Mouse (Mus musculus): ENCODE measurements around the gene Ensa. TPM values are rescaled to one million over a fixed set of nuclear protein-coding genes. Genes with fewer than 3 reads are reported as not detected.
A peak's percentile ranks its signal among the peaks of the same experiment; 100 is the strongest.

The Ensa gene
- total and polyA plus RNA-seq, 2 experiments from 2014 or later = 38.5 to 49.6 TPM

- DNase-seq (ENCODE audit: low spot score) (no peak), ATAC-seq (ENCODE audit: insufficient read depth, low read depth) (no peak)
- H3K27ac ChIP-seq (ENCODE audit: low read depth) = 0 out of 2 replicates have a peak overlapping the region, but pooled peaks have one; percentile 8
- peaks cover 7% of the 10 kb centered on the region; the same call in 1 of the 2 replicates for H3K4me1 ChIP-seq (ENCODE audit: control insufficient read depth, insufficient read depth)
- 45% methylated on average over 10 of the region's 10 CpGs for WGBS
- H3K4me3 ChIP-seq (ENCODE audit: low read depth, low read length) = no peak overlapping the region
- H3K9me3 ChIP-seq (replicated peaks; ENCODE audit: control insufficient read depth, low read length) = no peaks in the 10 kb centered on the region
- no peak overlapping the region for H3K4me2 ChIP-seq (ENCODE audit: low read depth, low read length)
- no peaks in the 10 kb centered on the region for H3K36me3 ChIP-seq (replicated peaks; ENCODE audit: control insufficient read depth, insufficient read depth, low read length)
- no peaks in the 10 kb centered on the region for H3K27me3 ChIP-seq (ENCODE audit: control insufficient read depth, insufficient read depth, low read length)
- no peak overlapping the region for H3K9ac ChIP-seq (replicated peaks; ENCODE audit: low read depth, low read length)
- TF ChIP-seq EP300 (IDR thresholded peaks at IDR 0.05; ENCODE audit: low read depth) (no peak), CTCF (IDR thresholded peaks at IDR 0.05; ENCODE audit: low read depth) (no peak)
Measured at GRCm38 (mm10) chr3:95645313-95646235, 20.8 kb downstream of the Ensa start.

GRCm38 (mm10) chr3:95648016-95648415 is 23.2 kb downstream of the Ensa start:
- DNase-seq (ENCODE audit: low spot score) (no peak), ATAC-seq (ENCODE audit: insufficient read depth, low read depth) (no peak)
- Histone ChIP-seq H3K27ac (ENCODE audit: low read depth) (no peak overlapping the region), H3K27me3 (ENCODE audit: control insufficient read depth, insufficient read depth, low read length) (no peaks in the 10 kb centered on the region), H3K9me3 (replicated peaks; ENCODE audit: control insufficient read depth, low read length) (no peaks in the 10 kb centered on the region), H3K4me1 (ENCODE audit: control insufficient read depth, insufficient read depth) (peaks cover 17% of the 10 kb centered on the region), H3K4me3 (ENCODE audit: low read depth, low read length) (no peak overlapping the region), H3K4me2 (ENCODE audit: low read depth, low read length) (no peak overlapping the region), H3K9ac (replicated peaks; ENCODE audit: low read depth, low read length) (no peak overlapping the region), H3K36me3 (replicated peaks; ENCODE audit: control insufficient read depth, insufficient read depth, low read length) (no peaks in the 10 kb centered on the region)
- 85% methylated on average over 5 of the region's 5 CpGs for WGBS
- TF ChIP-seq EP300 (IDR thresholded peaks at IDR 0.05; ENCODE audit: low read depth) (no peak), CTCF (IDR thresholded peaks at IDR 0.05; ENCODE audit: low read depth) (no peak)

GRCm38 (mm10) chr3:95650276-95651032 is 25.7 kb downstream of the Ensa start:
- Histone ChIP-seq H3K4me2 (ENCODE audit: low read depth, low read length) (no peak overlapping the region), H3K4me3 (ENCODE audit: low read depth, low read length) (no peak overlapping the region), H3K27me3 (ENCODE audit: control insufficient read depth, insufficient read depth, low read length) (no peaks in the 10 kb centered on the region), H3K27ac (ENCODE audit: low read depth) (peak overlapping the region; percentile 90), H3K9ac (replicated peaks; ENCODE audit: low read depth, low read length) (0 out of 2 replicates have a peak overlapping the region, but pooled peaks have one; percentile 32), H3K9me3 (replicated peaks; ENCODE audit: control insufficient read depth, low read length) (no peaks in the 10 kb centered on the region), H3K36me3 (replicated peaks; ENCODE audit: control insufficient read depth, insufficient read depth, low read length) (no peaks in the 10 kb centered on the region), H3K4me1 (ENCODE audit: control insufficient read depth, insufficient read depth) (peaks cover 21% of the 10 kb centered on the region)
- 38% methylated on average over 6 of the region's 6 CpGs for WGBS
- TF ChIP-seq CTCF (IDR thresholded peaks at IDR 0.05; ENCODE audit: low read depth) (no peak), EP300 (IDR thresholded peaks at IDR 0.05; ENCODE audit: low read depth) (peak; percentile 94; the same call in 1 of the 2 replicates)
- ATAC-seq (ENCODE audit: insufficient read depth, low read depth) (peak; percentile 67), DNase-seq (ENCODE audit: low spot score) (peak; percentile 94)

GRCm38 (mm10) chr3:95651033-95651373 is 26.2 kb downstream of the Ensa start:
- ATAC-seq (ENCODE audit: insufficient read depth, low read depth) (no peak), DNase-seq (ENCODE audit: low spot score) (no peak)
- 76% methylated on average over 3 of the region's 3 CpGs for WGBS
- Histone ChIP-seq H3K36me3 (replicated peaks; ENCODE audit: control insufficient read depth, insufficient read depth, low read length) (no peaks in the 10 kb centered on the region), H3K4me1 (ENCODE audit: control insufficient read depth, insufficient read depth) (peaks cover 21% of the 10 kb centered on the region), H3K27me3 (ENCODE audit: control insufficient read depth, insufficient read depth, low read length) (no peaks in the 10 kb centered on the region), H3K4me2 (ENCODE audit: low read depth, low read length) (no peak overlapping the region), H3K4me3 (ENCODE audit: low read depth, low read length) (no peak overlapping the region), H3K27ac (ENCODE audit: low read depth) (peak overlapping the region; percentile 90), H3K9ac (replicated peaks; ENCODE audit: low read depth, low read length) (0 out of 2 replicates have a peak overlapping the region, but pooled peaks have one; percentile 32), H3K9me3 (replicated peaks; ENCODE audit: control insufficient read depth, low read length) (no peaks in the 10 kb centered on the region)
- TF ChIP-seq EP300 (IDR thresholded peaks at IDR 0.05; ENCODE audit: low read depth) = no peak
- no peak for TF ChIP-seq CTCF (IDR thresholded peaks at IDR 0.05; ENCODE audit: low read depth)

- no peak overlapping the region for H3K4me3 ChIP-seq (ENCODE audit: low read depth, low read length)
- no peak for ATAC-seq (ENCODE audit: insufficient read depth, low read depth)
- H3K9me3 ChIP-seq (replicated peaks; ENCODE audit: control insufficient read depth, low read length) = no peaks in the 10 kb centered on the region
- no peaks in the 10 kb centered on the region for H3K36me3 ChIP-seq (replicated peaks; ENCODE audit: control insufficient read depth, insufficient read depth, low read length)
- TF ChIP-seq CTCF (IDR thresholded peaks at IDR 0.05; ENCODE audit: low read depth) (no peak), EP300 (IDR thresholded peaks at IDR 0.05; ENCODE audit: low read depth) (no peak)
- H3K9ac ChIP-seq (replicated peaks; ENCODE audit: low read depth, low read length) = 0 out of 2 replicates have a peak overlapping the region, but pooled peaks have one; percentile 32
- H3K4me1 ChIP-seq (ENCODE audit: control insufficient read depth, insufficient read depth) = peaks cover 21% of the 10 kb centered on the region
- H3K4me2 ChIP-seq (ENCODE audit: low read depth, low read length) = no peak overlapping the region
- peak overlapping the region; percentile 90 for H3K27ac ChIP-seq (ENCODE audit: low read depth)
- WGBS = 83% methylated on average over 16 of the region's 16 CpGs
- no peak for DNase-seq (ENCODE audit: low spot score)
- no peaks in the 10 kb centered on the region for H3K27me3 ChIP-seq (ENCODE audit: control insufficient read depth, insufficient read depth, low read length)
Measured at GRCm38 (mm10) chr3:95651391-95652203, 26.8 kb downstream of the Ensa start.

Measured in heart, postnatal 0 days (tissue).